Mouse (Mus musculus) forebrain, embryonic 16.5 days (tissue): ENCODE results near the gene Rpl6. TPM values are rescaled to one million over a fixed set of nuclear protein-coding genes. Genes with fewer than 3 reads are reported as not detected.

Experiments used
- ATAC-seq: fragments of 200-750 bp; cut with Nextera tagmentation; 2 replicates; pipeline ENCODE4 v1.8.0; 2017; ENCODE audit warnings: mild to moderate bottlenecking, moderate library complexity
- H3K27ac ChIP-seq: fragments of 300-500 bp; sonication (generic); 2 replicates; pipeline ENCODE4 v1.5.1; 2014; ENCODE audit warnings: low read length, control low read depth
- H3K27me3 ChIP-seq: fragments of 300-500 bp; sonication (generic); replicated peaks from 2 replicates; pipeline ENCODE4 v1.6.1; 2014; ENCODE audit warnings: low read length; ENCODE audit not compliant: control insufficient read depth, insufficient read depth
- H3K36me3 ChIP-seq: fragments of 300-500 bp; sonication (generic); 2 replicates; pipeline ENCODE4 v1.6.1; 2014; ENCODE audit not compliant: control insufficient read depth, insufficient read depth
- H3K4me1 ChIP-seq: fragments of 300-500 bp; sonication (generic); replicated peaks from 2 replicates; pipeline ENCODE4 v1.6.1; 2014; ENCODE audit warnings: low read length; ENCODE audit not compliant: control insufficient read depth, insufficient read depth
- H3K4me2 ChIP-seq: fragments of 300-500 bp; sonication (generic); 2 replicates; pipeline ENCODE4 v1.6.1; 2014; ENCODE audit warnings: mild to moderate bottlenecking, low read length, control low read depth
- H3K4me3 ChIP-seq: fragments of 300-500 bp; sonication (generic); replicated peaks from 2 replicates; pipeline ENCODE4 v1.5.1; 2014; ENCODE audit warnings: mild to moderate bottlenecking, low read length, control low read depth
- H3K9ac ChIP-seq: fragments of 300-500 bp; sonication (generic); replicated peaks from 2 replicates; pipeline ENCODE4 v1.6.1; 2014; ENCODE audit warnings: low read depth, low read length, control low read depth
- H3K9me3 ChIP-seq: fragments of 300-500 bp; sonication (generic); 2 replicates; pipeline ENCODE4 v1.6.1; 2016; ENCODE audit warnings: low read length; ENCODE audit not compliant: control insufficient read depth
- WGBS: fragments of 180-500 bp; shearing (Covaris S2); extraction: QIAGEN DNeasy Blood & Tissue Kit; methylation state at CpG from one replicate; pipeline ENCODE4 v1.1.7; 2014; 5-methylcytosine and 5-hydroxymethylcytosine counted together
- polyA plus RNA-seq: library from polyadenylated mRNA; unstranded; fragments of >200 nt; fragmentation: Nextera tagmentation; extraction: Ambion mirVana; gene quantifications from 2 replicates; pipeline ENCODE4 v1.2.1, GENCODE M21; 2015

The Rpl6 gene
- polyA plus RNA-seq, 1 experiment from 2014 or later, result 361 TPM

- H3K9ac ChIP-seq, result no peak overlapping the region
- H3K27ac ChIP-seq, result no peak overlapping the region
- no peaks in the 10 kb centered on the region; the same call in 1 of the 2 replicates for H3K36me3 ChIP-seq
- H3K4me3 ChIP-seq, result no peak overlapping the region
- H3K4me1 ChIP-seq, result no peaks in the 10 kb centered on the region
- H3K4me2 ChIP-seq, result no peak overlapping the region
- H3K9me3 ChIP-seq, result no peaks in the 10 kb centered on the region
- H3K27me3 ChIP-seq, result no peaks in the 10 kb centered on the region
- ATAC-seq, result no peak
- 89% methylated on average over 7 of the region's 7 CpGs for WGBS
These were observed 50.7 kb downstream of the Rpl6 start for GRCm38 (mm10) chr5:121254977-121255376.

Other genes starting within 250 kb of the Rpl6 start
- gene Rph3a, start 194.4 kb upstream of the Rpl6 start, polyA plus RNA-seq, result 22.5 and 26.9 TPM in 2 replicates
- gene Ptpn11, start 13.1 kb upstream of the Rpl6 start, polyA plus RNA-seq, result 22.5 and 23.8 TPM in 2 replicates
- gene Hectd4, start 15.7 kb downstream of the Rpl6 start, polyA plus RNA-seq, result 18.2 and 20.1 TPM in 2 replicates
- 146 and 149 TPM in 2 replicates for gene Trafd1, start 181.2 kb downstream of the Rpl6 start, polyA plus RNA-seq
- gene Naa25, start 193.5 kb downstream of the Rpl6 start, polyA plus RNA-seq, result 61.7 and 66.8 TPM in 2 replicates
- 1.2 and 1.9 TPM in 2 replicates for gene Tmem116, start 247.4 kb downstream of the Rpl6 start, polyA plus RNA-seq
- gene Erp29, start 248.0 kb downstream of the Rpl6 start, polyA plus RNA-seq, result 142 and 159 TPM in 2 replicates